Mouse (Mus musculus): ENCODE measurements around the gene Napepld. TPM values are rescaled to one million over a fixed set of nuclear protein-coding genes. Genes with fewer than 3 reads are reported as not detected.
"Not testable (repeated sequence)": the region's sequence is repeated elsewhere in the genome, so short reads cannot be mapped to it uniquely, and the experiment has no call there.

Napepld gene
- total RNA-seq, 2 experiments from 2014 or later, result 13.3 to 14.3 TPM

- intact Hi-C loops (cut with DNase I), result no loop called here
- DNase-seq (ENCODE audit: low spot score in 2 of 2), result peak in 1 of 2 experiments; percentile 21
These were observed 11.0 kb upstream of the Napepld start for GRCm38 (mm10) chr5:21712127-21712715.

- DNase-seq (ENCODE audit: low spot score in 2 of 2); intact Hi-C loops (cut with DNase I): not testable (repeated sequence)
These were observed 6.8 kb upstream of the Napepld start for GRCm38 (mm10) chr5:21708011-21708410.

- no peak for DNase-seq (ENCODE audit: low spot score in 2 of 2)
- intact Hi-C loops (cut with DNase I), result no loop called here
These were observed 5.3 kb upstream of the Napepld start for GRCm38 (mm10) chr5:21706546-21706945.

- DNase-seq (ENCODE audit: low spot score in 2 of 2), result no peak
- intact Hi-C loops (cut with DNase I), result no loop called here
These were observed 2.5 kb upstream of the Napepld start for GRCm38 (mm10) chr5:21703708-21704107.

GRCm38 (mm10) chr5:21702873-21703475, 1.8 kb upstream of the Napepld start:
- DNase-seq (ENCODE audit: low spot score in 2 of 2), result no peak
- intact Hi-C loops (cut with DNase I), result no loop called here

GRCm38 (mm10) chr5:21702009-21702364, 791 bp upstream of the Napepld start:
- no peak for DNase-seq (ENCODE audit: low spot score in 2 of 2)
- intact Hi-C loops (cut with DNase I), result no loop called here

GRCm38 (mm10) chr5:21700934-21701333, 262 bp downstream of the Napepld start:
- intact Hi-C loops (cut with DNase I), result loop anchor here (2.0 kb wide), 2 partner anchors 32 to 42 kb away; no protein-coding TSS in a partner anchor

GRCm38 (mm10) chr5:21700272-21700821, 849 bp downstream of the Napepld start:
- no peak for DNase-seq (ENCODE audit: low spot score in 2 of 2)
- intact Hi-C loops (cut with DNase I), result loop anchor here (2.0 kb wide), 2 partner anchors 32 to 42 kb away; no protein-coding TSS in a partner anchor

More at GRCm38 (mm10) chr5:21700934-21701333, 262 bp downstream of the Napepld start:
- DNase-seq (ENCODE audit: low spot score in 2 of 2), result no peak

GRCm38 (mm10) chr5:21699555-21699954, 1.6 kb downstream of the Napepld start:
- DNase-seq (ENCODE audit: low spot score in 2 of 2); intact Hi-C loops (cut with DNase I): not testable (repeated sequence)

- intact Hi-C loops (cut with DNase I), result no loop called here
- peak in 1 of 2 experiments; percentile 30 for DNase-seq (ENCODE audit: low spot score in 2 of 2)
These were observed 6.2 kb downstream of the Napepld start for GRCm38 (mm10) chr5:21694854-21695490.

- intact Hi-C loops (cut with DNase I), result no loop called here
- no peak for DNase-seq (ENCODE audit: low spot score in 2 of 2)
These were observed 7.8 kb downstream of the Napepld start for GRCm38 (mm10) chr5:21693372-21693870.

GRCm38 (mm10) chr5:21692230-21692629, 9.0 kb downstream of the Napepld start:
- intact Hi-C loops (cut with DNase I), result no loop called here
- DNase-seq (ENCODE audit: low spot score in 2 of 2), result no peak

GRCm38 (mm10) chr5:21687042-21687441, 14.2 kb downstream of the Napepld start:
- peak; percentile 39 to 59 for DNase-seq (ENCODE audit: low spot score in 2 of 2)
- intact Hi-C loops (cut with DNase I), result no loop called here

GRCm38 (mm10) chr5:21685001-21685400, 16.2 kb downstream of the Napepld start:
- intact Hi-C loops (cut with DNase I), result no loop called here
- DNase-seq (ENCODE audit: low spot score in 2 of 2), result no peak

GRCm38 (mm10) chr5:21683811-21684210, 17.4 kb downstream of the Napepld start:
- intact Hi-C loops (cut with DNase I), result no loop called here
- no peak for DNase-seq (ENCODE audit: low spot score in 2 of 2)

GRCm38 (mm10) chr5:21680940-21681339, 20.3 kb downstream of the Napepld start:
- DNase-seq (ENCODE audit: low spot score in 2 of 2), result peak; percentile 45 to 77
- intact Hi-C loops (cut with DNase I), result no loop called here

- intact Hi-C loops (cut with DNase I), result no loop called here
- DNase-seq (ENCODE audit: low spot score in 2 of 2), result no peak
These were observed 21.2 kb downstream of the Napepld start for GRCm38 (mm10) chr5:21680029-21680428.

GRCm38 (mm10) chr5:21678363-21678762, 22.8 kb downstream of the Napepld start:
- no peak for DNase-seq (ENCODE audit: low spot score in 2 of 2)
- intact Hi-C loops (cut with DNase I), result no loop called here

GRCm38 (mm10) chr5:21677939-21678338, 23.3 kb downstream of the Napepld start:
- no peak for DNase-seq (ENCODE audit: low spot score in 2 of 2)
- intact Hi-C loops (cut with DNase I), result no loop called here

GRCm38 (mm10) chr5:21675494-21675893, 25.7 kb downstream of the Napepld start:
- intact Hi-C loops (cut with DNase I), result no loop called here

More at GRCm38 (mm10) chr5:21675494-21675893, 25.7 kb downstream of the Napepld start:
- DNase-seq (ENCODE audit: low spot score in 2 of 2), result no peak

Data from left cerebral cortex, postnatal 25 days (tissue).